Mouse (Mus musculus) right cerebral cortex, adult 18-20 months (tissue): Measurements from ENCODE around the gene Clptm1.

ENCODE experiments used
- DNase-seq: peaks from one replicate; pipeline ENCODE4 v3.0.0; 2022; ENCODE audit warnings: mixed read lengths

Gene Clptm1

DNA sequence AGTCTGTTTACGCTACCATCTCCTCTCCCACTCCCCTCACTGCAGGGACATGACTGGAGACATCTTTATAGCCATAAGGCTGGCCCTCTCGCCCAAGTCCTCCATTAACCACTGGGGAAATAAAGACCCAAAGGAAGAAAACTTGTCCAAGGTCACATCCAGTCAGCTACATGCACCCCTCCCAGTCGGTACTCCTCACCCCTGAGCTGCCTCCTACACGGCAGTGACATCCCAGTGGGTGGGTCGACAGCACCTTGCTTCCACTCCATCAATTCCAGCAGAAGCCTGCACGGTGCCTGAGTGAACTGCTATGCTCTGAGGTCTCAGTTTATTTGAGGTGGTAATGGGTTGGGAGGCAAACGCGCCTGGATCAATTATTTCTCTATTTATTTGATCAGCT, 893 bp downstream of the Clptm1 start:
- no peak for DNase-seq

DNA sequence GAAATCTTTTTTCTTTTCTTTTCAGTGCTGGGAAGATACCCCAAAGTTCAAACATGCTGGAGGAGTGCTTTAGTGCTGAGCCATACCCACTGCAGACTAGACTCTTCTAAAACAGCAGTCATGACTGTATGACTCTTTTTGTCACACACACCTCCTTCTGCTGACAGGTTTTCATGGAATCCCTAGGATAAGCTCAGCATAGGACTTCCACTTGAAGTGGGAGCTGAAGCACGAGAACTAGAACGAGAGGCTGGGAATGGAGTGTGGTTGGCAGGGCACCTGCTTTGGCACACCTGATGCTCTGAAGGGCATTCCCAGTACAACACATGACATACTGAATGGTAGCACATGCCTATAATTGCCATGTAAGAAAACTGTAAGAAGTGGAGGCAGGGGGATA, 12.2 kb downstream of the Clptm1 start:
- DNase-seq: no peak

DNA sequence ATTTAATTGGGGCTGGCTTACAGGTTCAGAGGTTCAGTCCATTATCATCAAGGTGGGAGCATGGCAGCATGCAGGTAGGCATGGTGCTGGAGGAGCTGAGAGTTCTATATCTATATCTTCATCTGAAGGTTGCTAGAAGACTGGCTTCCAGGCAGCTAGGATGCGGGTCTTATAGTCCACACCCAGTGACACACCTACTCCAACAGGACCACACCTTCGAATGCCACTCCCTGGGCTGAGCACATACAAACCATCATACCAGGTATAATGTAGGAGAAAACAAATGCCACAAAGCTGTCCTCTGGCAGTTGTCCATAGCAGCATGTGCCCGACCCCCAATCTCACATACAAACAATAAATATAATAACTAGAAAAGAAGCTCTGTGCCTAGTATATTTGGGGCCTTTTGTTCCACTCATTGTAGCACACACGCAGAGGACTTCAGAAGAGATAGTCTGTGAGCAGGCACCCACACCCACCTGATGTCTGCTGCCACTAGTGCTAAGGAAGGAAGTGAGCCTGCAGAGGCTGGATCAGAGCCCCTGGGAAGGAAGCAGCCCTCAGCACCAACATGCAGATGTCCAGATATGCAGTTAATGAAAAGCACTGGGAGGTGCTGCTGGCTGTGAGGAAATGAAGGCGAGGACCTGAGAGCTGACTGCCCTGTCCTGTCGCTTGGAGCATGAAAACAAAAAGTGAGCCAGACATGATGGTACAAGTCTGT, 13.6 kb downstream of the Clptm1 start:
- DNase-seq: no peak

DNA sequence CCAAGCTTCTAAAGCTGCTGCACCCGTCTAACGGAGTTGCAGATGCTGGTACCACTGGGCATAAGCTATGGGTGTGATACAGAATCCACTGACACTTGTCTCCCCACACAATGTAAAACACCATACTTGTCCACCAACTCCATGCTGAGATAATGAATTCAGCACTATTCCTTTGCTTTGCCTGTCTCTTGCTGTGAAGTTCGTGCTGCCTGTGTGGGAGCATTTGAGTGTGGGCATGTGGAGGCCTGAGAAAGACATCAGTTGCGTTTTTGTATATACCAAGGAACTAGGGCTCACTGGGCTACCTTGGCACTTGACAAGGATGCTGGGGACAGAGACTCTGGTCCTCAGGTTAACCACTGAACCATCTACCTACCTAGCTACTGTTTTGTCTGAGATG, 23.6 kb downstream of the Clptm1 start:
- DNase-seq: peak; percentile 55

DNA sequence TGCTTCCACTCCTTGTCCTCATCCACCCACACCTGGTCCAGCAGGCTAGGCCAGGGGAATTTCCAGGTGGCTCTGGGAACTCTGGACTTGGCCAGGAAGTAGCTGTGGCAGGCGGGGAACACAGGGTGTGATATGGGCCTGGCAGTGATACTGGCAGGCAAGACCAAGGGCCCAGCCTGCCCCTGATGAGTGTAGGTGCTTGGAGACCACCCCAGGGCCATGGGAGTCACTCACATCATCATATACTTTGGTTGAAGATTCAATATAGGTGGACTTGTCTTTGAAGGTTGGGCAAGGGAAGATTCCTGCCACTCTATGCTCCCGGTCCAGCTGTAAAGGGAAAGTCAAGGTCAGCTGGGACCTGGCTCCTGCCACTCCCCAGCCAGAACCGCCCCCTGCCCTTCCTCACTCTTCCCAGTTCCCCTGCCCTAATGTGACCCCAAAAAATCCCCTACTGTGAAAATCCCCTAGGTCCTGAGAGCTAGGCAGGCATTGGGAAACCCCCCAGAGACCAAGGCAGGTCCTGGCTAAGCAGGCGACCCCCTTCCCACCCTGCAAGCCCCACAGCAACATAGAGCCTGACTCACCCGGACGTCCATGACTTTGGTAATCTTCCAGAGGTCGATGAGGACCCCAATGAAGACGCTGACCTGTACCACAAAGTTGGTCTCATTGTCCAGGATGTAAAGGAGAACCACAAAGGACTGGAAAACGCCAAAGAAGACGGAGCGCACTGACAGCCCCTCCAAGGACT, 29.6 kb downstream of the Clptm1 start:
- no peak for DNase-seq

DNA sequence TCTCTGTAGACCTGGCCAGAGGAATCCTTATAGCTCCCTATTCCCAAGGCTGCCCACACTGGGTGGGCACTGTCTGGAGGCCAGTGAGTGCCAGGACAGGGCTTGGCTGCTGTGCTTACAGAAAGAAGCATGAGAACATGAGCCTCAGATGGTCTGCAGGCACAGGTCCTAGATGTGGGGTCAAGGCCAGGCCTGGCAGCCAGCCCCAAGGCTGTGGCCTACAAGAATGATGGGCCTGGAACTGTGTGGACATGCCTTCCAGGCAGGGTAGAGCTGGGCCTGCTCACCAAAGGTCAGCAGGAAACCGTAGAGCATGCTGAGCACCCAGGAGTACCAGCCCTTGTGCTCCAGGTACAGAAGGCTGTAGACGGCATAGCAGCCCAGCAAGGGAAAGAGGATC, 30.2 kb downstream of the Clptm1 start:
- no peak for DNase-seq

DNA sequence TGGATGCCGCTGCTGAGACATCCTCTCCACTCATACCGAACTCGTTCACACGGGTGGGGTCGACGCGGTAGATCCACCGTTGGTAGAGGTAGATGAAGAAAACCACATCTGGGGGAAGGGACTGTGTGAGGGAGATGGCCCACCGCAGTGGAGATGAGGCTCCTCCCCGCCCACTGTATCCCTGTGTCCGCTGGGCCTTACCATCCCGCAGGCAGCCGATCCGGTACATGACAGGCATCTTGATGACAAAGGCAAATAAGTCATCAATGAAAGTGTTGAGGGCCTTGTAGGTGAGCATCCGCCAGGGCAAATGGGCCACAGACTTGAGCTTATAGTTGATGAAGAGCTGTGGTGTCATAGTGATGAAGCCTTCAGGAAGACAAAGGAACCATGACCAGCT, 31.0 kb downstream of the Clptm1 start:
- DNase-seq: no peak

DNA sequence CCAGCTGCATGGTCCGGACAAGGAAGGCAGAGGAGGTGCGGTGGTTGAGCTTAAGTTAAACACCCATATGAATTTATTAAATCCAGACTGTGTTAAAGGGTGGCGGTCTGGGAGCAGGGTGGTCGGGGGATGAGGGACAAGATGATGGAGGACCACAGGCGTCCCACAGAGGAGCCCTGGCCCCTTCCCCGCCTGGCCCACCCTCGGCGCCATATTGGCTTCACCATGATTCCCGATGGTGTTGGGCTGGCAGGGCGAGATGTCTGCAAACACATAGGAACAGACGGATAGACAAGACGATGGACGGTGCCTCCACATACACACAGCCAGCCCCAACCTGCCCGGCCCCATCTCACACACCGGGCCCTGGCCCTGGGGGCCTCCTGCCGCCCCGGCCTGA, 31.6 kb downstream of the Clptm1 start:
- no peak for DNase-seq

DNA sequence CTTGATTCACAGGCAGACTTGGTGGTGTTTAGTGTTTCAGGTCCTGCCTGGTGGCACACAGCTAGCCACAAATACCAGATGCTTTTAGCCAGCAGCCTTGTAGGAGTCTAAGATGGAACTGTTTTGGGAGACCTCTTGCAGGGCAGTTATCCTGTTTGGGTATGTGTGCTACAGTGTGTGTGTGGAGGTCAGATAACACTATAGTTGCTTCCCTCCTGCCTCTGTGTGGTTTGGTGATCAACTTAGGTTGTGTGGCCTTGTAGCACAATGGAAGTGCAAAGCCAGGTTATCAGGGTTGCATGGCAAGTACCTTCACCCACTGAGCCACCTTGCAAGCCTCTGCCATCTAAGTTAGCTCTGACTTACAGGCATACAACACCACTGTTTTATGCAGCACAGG, 32.1 kb downstream of the Clptm1 start:
- no peak for DNase-seq

DNA sequence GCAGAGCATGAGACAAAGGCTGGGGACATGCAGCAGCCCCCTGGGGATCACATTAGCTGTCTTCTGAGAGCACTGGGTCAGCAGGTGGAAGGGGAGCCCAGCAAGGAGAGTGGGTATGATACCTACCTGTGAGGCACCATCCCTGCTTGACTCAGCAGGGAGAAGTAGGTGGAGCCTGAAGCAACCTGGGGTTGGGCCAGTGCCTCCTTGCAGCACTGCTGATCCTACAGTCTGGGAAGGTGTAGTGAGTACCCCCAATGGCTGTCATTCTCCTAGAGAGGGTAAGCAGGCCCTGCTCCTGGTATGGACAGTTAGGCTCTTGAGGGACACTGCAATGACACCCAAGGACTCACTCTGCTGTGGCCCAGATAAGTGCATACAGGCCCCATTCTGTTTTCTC, 32.6 kb downstream of the Clptm1 start:
- DNase-seq: no peak

DNA sequence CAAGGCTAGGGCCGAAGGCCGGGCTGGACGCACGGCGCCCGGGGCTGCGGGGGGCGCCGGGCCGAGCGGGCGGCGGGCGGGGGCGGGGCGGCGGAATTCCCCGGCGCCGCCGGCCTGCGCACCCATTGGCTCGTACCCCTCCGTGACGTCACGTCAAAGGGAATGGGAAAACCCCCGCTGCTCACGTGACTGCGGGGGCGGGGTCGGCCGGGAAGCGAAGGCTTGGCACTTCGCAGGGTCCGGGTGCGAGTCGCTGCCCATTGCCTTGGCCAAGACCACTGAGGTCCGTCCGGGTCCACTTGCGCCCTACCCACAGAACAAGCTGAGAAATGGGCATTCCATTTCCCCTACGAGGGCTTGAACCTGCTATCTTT, 35.5 kb downstream of the Clptm1 start, which contains the start of gene Relb:
TSS of gene Relb (minus strand) at position 78 of the 374 bp plus-strand sequence.
- DNase-seq: peak; percentile 92

DNA sequence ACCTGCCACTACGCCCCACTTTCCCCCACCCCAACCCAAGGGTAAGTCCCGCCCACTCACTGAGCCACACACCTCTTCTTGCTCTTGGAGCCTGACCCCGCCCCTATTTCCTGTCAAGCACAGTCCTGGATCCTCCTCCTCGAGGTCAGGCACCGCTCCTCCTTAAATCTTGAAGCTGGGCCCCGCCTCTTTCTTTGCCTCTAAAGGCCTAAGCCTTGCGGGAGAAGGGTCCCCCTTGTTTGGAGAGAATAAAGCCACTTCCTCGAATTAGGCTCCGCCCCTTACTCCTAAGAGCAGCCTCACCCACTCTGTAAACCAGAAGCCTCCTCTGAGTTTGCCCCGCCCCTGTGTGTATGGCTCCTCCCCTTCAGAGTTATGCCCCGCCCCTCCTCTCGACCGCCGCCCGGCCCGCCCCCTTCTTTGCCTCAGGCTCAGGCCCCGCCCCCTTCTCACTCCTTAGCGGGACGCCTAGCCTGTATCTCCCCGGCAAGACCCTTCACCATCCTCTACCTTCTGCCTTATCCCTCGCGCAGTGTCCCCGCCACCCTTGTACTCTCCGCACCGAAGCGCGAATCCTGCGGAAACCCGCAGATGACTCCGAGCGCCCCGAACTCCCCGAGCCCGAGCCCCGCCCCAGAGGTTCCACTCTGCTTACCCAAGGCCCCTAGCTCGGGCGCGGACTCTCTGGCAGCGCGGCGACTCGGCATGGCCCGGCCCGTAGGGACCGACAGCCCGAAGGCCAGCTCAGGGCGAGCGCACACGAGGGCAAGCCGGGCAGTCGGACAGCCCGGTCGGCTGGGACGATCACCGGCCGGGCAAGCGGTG, 36.1 kb downstream of the Clptm1 start:
- peak; percentile 90 for DNase-seq

DNA sequence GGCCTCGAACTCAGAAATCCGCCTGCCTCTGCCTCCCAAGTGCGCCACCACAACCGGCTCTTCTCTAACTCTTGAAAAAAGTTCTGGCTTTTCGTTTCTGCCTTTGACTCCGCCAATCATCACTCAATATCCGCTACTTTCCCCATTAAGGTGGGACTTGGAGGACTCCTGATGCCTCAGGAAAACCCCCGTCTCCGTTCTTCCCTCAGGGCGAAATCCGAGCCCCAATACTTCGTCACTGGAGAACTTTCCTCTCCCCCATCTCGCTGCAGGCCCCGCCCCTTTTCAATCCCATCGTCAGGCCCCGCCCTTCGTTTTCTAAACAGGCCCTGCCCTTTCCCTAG, 36.7 kb downstream of the Clptm1 start:
- DNase-seq: no peak

DNA sequence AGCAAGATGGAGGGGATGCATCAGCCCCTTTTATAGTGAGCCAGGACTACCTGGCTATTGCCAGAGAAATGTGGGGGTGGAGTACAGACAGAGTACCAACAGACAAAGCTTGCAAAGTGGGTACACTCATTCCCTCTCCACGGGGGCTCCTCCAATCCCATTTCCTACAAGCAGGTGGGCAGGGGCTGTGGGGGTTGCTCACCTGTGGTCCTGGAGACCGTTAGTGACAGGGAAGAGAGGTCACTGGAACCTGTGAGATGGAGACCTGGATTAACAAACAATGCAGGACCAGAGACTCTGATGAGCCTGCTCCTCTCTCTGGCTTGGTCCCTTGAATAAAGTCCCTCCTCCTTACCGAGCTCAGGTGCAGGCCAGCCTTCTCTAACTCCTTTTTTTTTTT, 37.1 kb downstream of the Clptm1 start:
- no peak for DNase-seq

DNA sequence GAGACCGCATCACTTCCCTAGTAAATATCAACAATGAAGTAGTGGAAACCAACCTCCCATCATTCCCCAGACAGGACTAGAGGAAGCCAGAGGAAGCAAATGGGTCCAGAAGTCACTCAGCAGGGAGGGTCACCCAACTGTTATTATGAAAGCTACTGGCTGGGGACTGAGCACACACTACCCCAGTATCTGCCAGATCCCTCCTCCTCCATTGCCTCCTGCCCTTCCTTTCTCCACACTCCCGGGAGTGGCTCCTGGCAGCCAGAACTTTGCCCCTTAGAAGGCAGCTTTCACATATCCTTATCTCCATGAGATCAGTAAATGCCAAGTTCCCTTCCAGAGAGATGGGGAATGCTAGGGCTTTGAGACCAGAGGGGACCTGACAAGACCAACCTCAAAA, 41.4 kb downstream of the Clptm1 start:
- DNase-seq: no peak

DNA sequence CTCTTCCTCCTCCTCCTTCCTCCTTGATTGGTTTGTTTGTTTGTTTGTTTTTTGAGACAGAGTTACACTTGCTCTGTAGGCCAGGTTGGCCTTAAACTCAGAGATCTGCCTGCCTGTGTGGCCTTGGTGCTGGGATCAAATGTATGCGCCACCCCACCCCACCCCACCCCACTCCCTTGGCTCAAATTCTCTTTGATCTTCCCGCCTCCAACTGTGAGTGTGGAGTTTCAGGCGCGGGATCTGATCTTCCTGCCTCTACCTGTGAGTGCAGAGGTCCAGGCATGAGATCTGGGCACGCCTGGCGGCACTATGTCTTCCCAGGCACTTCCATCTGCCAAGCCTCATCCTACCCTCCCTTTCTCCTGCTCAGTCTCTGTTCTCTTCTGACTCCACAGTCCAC, 42.6 kb downstream of the Clptm1 start:
- DNase-seq: no peak

DNA sequence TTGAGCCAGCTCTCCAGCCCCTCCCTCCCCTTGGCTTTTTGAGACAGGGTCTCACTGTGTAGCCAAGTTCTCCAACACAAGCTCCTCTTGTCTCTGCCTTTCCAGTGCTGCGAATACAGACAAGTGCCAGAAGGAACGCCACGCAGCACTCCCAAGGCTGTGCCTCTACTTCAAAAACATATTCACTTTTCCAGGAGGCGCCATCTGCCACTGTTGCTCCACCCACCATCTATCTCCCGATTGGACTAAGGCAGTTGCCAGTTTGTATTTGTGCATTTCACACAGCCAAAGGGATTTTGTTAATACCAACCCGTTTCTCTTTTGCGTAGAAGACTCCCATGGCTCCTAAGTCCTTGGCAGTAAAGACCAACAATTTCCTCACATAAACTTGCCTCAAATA, 44.0 kb downstream of the Clptm1 start:
- DNase-seq: peak; percentile 71

DNA sequence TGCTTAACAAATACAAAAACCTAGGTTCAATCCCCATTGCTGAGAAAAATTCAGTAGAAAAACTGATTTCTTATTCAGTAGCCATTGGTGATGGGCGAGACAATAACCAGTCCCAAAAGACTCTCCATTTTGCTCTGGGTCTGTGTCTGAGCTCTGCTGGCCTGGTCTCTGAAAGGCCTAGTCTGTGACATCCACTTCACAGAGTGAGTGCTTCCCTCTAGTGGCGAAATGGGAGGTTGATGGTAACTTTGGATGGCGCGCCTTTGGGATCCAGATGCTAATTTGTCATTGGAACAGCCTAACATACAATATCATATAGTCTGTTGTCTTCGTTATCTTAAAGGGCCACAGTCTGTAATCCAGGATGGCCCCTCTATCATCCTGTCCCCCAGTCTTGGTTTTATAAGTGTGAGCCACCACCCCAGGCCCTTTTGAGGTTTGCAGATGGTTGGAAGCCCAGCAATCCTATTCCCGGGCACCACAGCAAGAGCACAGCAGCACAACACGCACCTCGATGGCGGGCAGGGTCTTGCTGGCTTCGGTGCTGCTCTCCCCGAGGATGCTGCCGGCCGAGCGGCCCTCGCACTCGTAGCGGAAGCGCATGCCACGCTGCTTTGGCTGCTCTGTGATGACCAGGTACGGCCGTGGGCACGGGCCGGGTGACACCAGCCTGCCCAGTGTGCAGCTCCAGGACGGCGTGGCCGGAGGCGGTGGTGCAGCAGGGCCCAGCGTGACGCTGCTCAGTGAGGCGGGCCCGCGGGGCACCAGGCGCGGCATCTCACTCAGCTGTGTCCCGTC, 45.6 kb downstream of the Clptm1 start:
- DNase-seq: peak; percentile 74

DNA sequence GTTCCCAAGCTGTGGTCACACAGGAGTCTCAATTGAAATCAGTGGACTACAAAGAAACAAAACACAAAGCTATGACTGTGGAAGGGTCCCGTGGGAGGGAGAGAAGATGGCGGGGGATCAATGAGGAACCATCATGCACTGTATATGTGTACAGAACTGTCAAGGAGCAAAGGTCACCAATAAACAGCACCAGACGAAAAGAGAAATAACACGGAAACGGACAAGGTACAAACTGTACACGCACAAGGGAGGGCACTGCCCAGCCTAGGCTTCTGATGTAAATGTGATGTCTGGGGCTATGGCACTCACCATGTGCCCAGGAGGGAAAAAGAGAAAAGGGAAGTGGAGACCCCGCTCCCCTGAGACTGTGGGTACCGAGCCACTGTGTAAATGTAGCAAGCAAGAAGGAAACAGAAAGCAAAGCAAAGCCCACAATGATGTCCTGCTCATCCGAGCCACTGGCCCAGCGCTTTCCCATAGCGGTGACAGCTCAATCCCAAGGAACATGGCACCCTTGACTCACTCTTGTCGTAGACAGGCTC, 49.7 kb downstream of the Clptm1 start:
- DNase-seq: no peak

DNA sequence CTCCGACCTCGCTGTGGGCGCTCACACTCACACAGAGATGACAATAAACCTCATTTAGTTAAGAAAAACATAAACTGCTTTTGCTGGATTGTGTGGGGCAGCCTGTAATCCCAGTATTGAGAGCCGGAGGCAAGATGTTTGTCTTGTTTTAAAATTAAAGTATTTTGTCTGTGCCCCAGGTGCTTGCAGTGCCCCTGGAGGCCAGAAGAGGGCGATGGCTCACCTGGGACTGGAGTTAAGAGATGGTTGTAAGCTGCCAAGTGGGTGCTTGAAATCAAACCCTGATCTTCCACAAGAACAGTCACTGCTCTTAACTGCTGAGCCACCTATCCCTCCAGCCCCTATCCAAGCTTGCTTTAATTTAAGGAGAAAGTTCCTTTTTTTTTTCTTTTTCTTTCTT, 53.9 kb downstream of the Clptm1 start:
- DNase-seq: no peak

DNA sequence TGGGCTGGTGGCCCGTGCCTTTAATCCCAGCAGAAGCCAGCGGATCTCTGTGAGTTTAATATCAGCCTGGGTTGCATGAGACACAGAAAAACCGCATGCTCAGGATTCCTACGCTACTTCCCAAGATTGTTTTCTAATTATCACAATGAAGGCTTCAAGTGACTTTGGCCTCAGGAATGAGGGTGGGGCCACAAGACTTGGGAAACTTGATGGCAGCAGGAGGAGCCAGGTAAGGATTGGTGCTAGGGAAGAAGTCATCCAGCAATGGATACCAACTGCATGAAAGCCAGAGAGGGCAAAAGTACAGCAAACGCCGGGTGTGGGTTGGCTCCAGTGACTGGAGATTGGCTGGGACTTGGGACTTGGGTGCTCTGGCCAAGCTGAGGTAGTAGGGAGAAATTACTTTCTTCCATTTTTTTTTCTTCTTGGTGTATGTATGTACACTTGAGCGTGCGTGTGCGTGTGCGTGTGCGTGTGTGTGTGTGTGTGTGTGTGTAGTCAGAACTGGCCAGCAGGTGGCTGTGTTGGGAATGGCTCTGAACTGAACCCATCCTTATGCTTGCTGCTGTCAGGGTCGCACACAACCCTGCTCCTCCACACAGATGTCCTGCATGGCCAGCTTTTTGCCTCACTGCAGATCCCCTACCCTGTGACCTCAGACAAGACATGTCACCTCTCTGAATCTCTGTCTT, 55.0 kb downstream of the Clptm1 start:
- DNase-seq: no peak

DNA sequence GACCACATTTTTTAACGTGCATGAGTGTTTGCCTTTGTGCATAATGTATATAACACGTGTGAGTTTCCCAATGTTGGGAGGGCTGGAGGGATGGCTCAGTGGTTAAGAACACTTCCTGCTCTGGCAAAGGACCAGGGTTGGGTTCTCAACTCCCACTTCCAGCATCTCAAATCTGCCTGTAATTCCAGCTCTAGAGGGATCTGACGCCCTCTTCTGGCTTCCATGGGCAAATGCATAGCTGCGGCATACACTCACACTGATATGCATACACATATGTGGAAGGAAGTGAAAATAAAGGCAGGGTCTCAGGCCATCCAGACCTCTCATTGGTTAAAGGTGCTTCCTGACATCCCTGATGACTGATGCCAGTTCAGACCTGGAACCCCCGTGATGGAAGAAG, 57.5 kb downstream of the Clptm1 start:
- no peak for DNase-seq
